Mouse (Mus musculus) left cerebral cortex, adult 18-20 months (tissue): ENCODE measurements around the gene Appbp2. TPM values are rescaled to one million over a fixed set of nuclear protein-coding genes. Genes with fewer than 3 reads are reported as not detected.

Experiments
- DNase-seq, 2 experiments: peaks; one replicate each; pipeline ENCODE4 v3.0.0; 2021 to 2022; ENCODE audit warnings: low spot score in 2 of 2, mixed read lengths in 1 of 2
- total RNA-seq, 2 experiments: library from RNA; stranded (reverse); gene quantifications; 2 replicates each; pipeline ENCODE4 v1.2.3; 2021

Appbp2 gene
- total RNA-seq, 2 experiments from 2014 or later, result 57.0 TPM

GRCm38 (mm10) chr11:85233676-85234210 lies 1.2 kb downstream of the Appbp2 start:
- DNase-seq, result no peak

DNA sequence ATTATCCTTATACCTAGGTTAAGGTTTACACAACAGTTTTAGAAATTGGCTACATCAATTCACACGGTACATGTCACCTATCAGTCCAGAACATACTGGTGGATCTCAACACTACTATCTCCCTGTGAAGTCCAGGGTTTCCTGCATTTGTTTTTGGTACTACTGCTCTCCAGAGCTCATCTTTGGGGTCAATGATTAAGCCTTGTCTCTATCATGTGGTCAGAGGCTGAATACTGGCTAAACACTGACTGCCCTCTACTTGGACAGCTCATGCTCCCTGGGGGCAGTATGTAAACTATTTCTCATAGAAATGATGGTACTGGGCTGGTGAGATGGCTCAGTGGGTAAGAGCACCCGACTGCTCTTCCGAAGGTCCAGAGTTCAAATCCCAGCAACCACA lies 11.7 kb downstream of the Appbp2 start:
- DNase-seq, result no peak

- no peak for DNase-seq
These were observed 12.4 kb downstream of the Appbp2 start for GRCm38 (mm10) chr11:85222561-85222960.

DNA sequence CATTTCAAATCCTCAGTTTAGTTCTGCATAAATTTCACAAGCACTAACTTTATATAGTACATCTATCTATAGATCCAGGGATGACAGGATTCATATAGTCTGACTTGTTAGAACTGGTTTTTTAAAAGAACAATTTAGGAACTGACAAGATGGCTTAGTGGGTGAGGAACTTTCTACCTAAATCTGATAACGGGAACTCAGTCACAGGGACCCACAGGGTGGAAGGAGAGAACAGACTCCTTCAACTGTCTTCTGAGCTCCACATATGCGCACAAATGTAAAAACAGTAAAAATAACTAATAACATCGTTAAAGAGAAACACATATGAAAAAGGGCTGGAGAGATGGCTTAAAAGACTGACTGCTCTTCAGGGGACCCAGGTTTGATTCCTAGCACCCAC lies 15.9 kb downstream of the Appbp2 start:
- no peak for DNase-seq

GRCm38 (mm10) chr11:85214679-85215078 lies 20.3 kb downstream of the Appbp2 start:
- no peak for DNase-seq

DNA sequence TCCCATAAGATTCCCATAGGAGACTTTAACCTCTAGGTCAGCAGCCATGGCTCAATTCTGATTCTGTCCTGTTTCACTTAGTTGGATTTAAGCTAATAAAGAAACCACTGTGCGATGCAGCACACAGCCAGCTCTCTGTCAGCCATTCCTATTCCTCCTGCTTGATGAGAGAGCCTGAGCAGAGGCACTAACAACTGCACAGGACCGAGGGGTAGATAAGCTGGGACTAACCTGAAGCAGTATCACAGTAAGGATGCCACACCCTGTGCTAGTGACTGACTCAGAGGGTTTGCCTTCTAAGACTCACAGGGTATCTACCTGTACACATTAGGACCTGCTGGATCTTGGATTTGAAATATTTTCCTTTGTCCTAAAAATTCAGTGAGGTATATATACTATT lies 21.7 kb downstream of the Appbp2 start:
- DNase-seq, result no peak

DNA sequence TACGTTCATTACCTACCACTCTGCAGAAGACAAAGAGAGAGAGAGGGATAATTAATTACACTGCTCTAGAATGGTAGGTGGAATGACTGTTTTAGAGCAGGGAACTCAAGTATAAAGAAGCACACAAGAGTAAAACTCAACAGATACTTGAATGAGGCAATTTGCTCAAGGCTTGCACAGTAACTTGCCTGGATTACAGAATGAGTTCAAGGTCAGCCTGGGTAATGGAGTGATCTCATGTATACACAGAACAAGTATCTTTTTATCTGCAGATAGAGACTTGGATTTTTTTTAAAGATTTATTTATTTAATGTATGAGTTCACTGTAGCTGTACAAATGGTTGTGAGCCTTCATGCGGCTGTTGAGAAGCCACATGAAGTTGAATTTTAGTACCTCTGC lies 23.8 kb downstream of the Appbp2 start:
- no peak for DNase-seq

DNA sequence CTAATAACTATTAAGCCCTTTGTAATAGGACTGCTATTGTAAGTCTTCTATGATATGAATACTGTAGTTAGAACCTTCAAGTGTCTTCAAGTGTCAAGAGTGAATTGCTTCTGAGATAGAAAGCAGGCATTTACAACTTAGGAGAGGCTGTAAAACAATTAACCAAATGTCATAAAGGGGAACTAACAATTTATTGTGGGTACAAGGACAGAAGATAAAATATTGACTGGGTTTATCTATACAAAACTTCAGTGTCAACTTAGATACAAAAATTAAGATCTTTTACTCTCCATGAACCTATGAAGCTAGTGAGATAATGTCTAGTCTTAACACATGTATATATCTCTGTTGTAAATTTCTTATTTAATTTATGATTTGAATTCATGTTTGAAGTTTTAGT lies 28.7 kb downstream of the Appbp2 start:
- DNase-seq, result no peak

DNA sequence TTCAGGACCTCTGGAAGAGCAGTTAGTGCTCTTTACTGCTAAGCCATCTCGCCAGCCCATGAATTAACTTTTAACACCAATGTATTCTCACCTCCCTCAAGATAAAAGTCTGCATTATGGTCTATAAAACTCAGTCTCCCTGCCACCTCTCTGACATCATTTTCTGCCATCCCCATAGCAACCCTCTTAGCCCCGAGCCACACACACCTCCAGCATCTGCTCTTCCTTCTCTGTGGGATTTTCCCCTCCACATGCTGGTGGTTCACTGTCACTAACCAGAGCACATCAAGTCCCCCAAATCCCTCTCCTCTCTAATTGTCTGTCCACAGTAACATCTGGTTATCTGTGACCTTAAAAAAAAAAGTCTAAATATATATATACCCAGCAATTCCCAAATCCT lies 36.0 kb downstream of the Appbp2 start:
- no peak for DNase-seq

- DNase-seq, result no peak
These were observed 38.9 kb downstream of the Appbp2 start for GRCm38 (mm10) chr11:85196046-85196445.

- DNase-seq, result no peak
These were observed 40.7 kb downstream of the Appbp2 start for GRCm38 (mm10) chr11:85194206-85194605.

DNA sequence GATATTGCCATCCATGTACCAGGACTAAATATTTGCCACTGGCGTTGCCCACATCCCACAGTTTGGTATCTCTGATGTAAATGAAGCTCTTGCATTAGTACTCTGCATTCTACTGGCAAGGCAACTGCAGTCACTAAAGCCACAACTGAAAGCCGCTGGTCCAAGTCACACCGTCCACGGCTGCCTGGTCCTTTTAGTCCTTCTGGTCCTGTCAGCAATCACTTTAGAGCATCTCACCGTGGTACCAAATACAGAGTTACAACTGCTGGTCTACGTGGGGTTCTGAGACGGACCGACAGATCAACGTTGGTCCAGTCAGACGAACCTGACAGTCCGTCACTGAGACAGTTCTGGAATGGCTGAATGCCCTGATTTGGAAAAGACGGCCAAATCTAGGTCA lies 44.2 kb downstream of the Appbp2 start:
- DNase-seq, result no peak

DNA sequence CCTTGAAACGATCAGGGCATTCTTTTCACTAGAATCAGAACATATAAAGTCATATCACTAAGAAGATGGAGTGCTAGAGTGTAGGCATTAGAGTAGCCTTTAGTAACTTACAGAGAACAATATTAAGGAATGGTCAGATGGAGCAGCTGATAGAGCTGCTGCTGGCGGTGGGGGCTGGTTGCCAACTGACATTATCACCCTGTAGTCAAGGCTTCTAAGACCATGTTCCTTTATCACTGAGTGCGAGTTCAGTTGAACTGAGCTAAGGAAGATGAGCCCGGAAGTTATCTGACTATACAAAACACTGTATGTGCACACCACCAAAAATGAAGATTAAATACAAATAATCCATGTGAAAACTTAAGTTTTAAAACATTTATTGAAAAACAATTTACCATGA lies 45.8 kb downstream of the Appbp2 start:
- no peak for DNase-seq

DNA sequence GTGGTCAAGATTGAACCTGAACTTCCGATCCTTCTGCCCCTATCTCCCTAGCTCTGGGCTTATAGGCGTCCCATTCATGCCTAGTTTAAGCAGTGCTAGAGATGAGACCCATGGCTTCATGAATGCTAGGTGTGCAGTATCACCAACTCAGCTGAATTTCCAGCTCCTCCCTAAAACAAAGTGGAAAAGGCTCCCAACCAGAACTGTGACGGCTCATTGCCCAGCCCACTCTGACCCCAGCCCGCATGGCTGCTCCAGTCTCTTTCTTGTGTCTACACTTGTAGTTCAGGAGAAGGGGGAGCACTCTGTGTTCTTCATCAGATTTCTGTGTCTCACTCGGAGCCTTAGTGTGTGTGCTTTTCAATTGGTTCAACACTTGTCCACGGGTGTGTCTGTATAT lies 50.1 kb downstream of the Appbp2 start:
- no peak for DNase-seq

- peak in 1 of 2 experiments; percentile 17 for DNase-seq
These were observed 50.8 kb downstream of the Appbp2 start for GRCm38 (mm10) chr11:85184082-85184481.

DNA sequence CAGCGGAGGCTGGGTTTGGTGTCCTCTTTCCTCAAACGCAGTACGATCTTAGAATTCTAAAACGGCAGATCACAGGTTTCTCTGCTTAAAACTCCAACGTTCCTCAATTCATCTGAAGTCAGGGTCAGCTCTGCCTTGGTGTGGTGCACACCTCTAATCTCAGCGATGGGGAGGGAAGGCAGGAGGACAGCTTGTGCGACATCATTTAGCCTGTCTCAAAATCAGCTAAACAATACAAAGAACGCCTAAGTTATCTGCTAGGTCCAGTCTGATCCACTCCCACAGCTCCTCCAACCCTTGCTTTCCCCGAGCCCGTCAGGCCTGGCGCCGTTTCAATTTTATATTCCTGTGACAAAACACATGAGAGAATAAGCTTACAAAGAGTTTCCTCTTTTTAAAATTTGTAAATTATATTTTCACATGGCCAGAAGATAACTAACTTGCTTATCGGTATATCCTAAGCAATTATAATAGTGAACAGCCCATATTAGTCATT lies 51.6 kb downstream of the Appbp2 start:
- DNase-seq, result no peak

DNA sequence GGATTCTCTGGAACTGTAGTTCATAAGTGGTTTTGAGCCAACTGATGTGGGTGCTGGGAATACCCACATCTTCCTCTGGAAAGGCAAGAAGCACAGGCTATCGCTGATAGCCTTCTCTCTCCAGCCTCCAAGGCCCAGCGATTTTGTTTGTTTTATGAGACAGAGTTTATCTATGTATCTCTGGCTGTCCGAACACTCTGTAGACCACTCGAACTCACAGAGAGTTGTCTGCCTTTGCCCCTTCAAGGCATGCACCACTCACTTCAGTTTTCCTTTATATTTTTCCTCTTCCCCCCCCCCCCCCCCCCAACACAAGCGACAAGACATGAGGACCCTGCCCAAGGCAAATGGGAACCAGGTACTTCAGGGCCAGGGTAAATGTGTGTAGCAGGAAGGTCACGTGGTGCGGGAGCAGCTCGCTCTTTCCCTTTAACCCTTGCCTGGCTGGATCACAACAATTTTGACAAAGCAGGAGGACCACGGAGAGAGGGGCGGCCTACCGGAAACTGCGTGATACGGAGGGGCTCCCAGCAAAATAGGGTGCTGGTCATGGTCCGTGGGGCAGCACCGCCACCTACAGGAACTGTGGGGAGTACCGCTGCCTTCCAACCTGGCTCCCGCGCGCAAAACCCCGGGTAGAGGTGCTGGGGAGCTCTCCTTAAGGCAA lies 52.2 kb downstream of the Appbp2 start:
- DNase-seq, result peak; percentile 66 to 68

DNA sequence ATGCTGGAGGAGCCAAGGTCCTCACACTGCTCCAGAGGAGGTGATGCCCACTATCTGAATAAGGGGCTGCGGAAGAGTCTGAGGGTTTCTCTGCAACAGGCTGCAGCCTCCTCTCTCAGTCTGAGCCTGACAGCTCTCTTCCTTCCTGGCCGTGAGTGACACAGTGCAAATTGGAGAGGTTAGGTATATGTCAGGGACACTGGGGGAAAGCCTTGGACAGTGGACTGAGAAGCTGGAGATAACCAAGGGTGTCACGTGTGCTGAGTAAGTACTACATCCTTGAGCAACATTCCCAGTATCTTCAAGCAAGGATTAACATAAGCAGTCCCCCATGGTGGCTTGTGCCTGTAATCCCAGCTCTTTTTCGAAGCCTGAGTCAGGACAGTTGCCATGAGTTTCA lies 56.5 kb downstream of the Appbp2 start:
- DNase-seq, result no peak

GRCm38 (mm10) chr11:85177761-85178160 lies 57.2 kb downstream of the Appbp2 start:
- DNase-seq, result no peak

DNA sequence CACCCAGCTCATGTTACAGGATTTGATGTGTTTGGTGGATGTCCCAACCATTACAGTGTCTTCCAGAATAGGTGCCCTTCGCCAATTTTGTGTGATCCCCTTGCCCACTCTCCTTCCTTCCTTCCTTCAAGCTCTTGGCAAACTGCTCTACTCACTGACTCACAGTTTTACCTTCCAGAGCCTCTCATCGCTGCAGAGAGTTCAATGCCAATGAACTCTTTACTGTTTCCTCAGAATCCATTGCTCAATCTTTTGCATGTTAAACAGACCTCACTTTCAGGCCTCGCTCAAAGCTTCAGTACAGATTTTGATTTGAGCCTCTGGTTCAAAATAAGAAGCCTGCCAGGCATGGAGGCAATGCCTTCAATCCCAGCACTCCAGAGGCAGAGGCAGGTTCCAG lies 59.0 kb downstream of the Appbp2 start:
- DNase-seq, result no peak

GRCm38 (mm10) chr11:85170833-85171232 lies 64.1 kb downstream of the Appbp2 start:
- DNase-seq, result no peak

DNA sequence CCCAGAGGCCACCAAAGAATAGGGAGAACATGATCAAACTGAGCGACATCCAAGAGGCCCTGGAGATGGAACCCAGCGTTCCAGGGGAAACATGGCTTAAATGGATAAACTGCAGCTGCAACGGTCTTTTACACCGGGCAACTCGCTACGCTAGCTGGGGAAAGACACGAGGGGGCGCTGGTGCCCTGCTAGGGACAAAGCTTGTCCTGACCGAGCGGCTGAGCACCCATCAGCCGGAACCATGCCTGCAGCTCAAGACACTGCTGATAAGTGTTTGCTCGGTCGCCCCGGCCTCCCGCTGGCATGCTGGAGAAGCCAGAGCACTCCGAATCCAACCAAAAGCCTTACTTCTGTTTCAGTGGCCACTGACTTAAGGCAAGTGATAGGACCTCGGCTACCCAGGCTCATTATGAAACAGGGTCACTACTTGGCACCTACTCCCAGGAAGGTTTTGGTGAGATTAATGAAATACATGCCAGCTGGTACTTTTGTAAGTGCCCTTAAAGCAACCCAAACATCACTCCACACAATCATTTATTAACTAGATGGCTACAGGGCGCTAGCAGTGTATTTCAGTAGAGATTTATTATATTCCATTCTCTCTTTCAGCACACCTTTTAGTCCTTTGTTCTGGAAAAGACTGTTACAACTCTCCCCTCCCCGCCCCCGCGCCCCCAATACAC lies 64.7 kb downstream of the Appbp2 start, which contains the start of gene 1700125H20Rik:
1700125H20Rik (plus strand) TSS at position 347 of the 683 bp plus-strand sequence.
- DNase-seq, result peak; percentile 88 to 94
